Mouse (Mus musculus) MEL (cell line): ENCODE measurements around the gene Fscn2. TPM values are rescaled to one million over a fixed set of nuclear protein-coding genes. Genes with fewer than 3 reads are reported as not detected.

Experiments used
- DNase-seq: peaks from one replicate; pipeline ENCODE4 v3.0.0; 2011; ENCODE audit warnings: low read depth, low spot score
- H3K27ac ChIP-seq: 2 replicates; pipeline ENCODE4 v1.5.1; 2012; ENCODE audit warnings: low read depth, mild to moderate bottlenecking, control low read depth, low read length, moderate library complexity; ENCODE audit not compliant: control insufficient read depth
- H3K27me3 ChIP-seq, 2 experiments: fragments of 150-350 bp in 1 of 2; sonication (generic) in 1 of 2; 2 replicates each; pipeline ENCODE4 v1.6.1; 2012; ENCODE audit warnings: low read length in 2 of 2, mild to moderate bottlenecking in 2 of 2, improper control_type of control experiment in 1 of 2, moderate library complexity in 1 of 2; ENCODE audit not compliant: insufficient read depth in 2 of 2, control insufficient read depth in 1 of 2
- H3K36me3 ChIP-seq, 2 experiments: 2 replicates each; pipeline ENCODE4 v1.6.1; 2012 to 2014; ENCODE audit warnings: low read length in 2 of 2, improper control_type of control experiment in 1 of 2, inconsistent platforms in 1 of 2, mild to moderate bottlenecking in 1 of 2; ENCODE audit not compliant: insufficient read depth in 2 of 2, control insufficient read depth in 1 of 2
- H3K4me1 ChIP-seq, 2 experiments: fragments of 150-350 bp in 1 of 2; sonication (generic) in 1 of 2; 2 replicates each; pipeline ENCODE4 v1.6.1; 2012; ENCODE audit warnings: low read length in 2 of 2, improper control_type of control experiment in 1 of 2, mild to moderate bottlenecking in 1 of 2; ENCODE audit not compliant: insufficient read depth in 2 of 2, control insufficient read depth in 1 of 2
- H3K4me3 ChIP-seq, 2 experiments: fragments of 150-350 bp in 1 of 2; sonication (generic) in 1 of 2; 2 replicates each; pipeline ENCODE4 v1.5.1; 2012; ENCODE audit warnings: low read depth in 2 of 2, low read length in 2 of 2, mild to moderate bottlenecking in 2 of 2, moderate library complexity in 2 of 2, control low read depth in 1 of 2, improper control_type of control experiment in 1 of 2; ENCODE audit not compliant: control insufficient read depth in 1 of 2, insufficient read depth in 1 of 2
- H3K79me2 ChIP-seq: 2 replicates; pipeline ENCODE4 v1.6.1; 2012; ENCODE audit warnings: mild to moderate bottlenecking, low read length, moderate library complexity; ENCODE audit not compliant: control insufficient read depth, poor library complexity, insufficient read depth
- H3K9ac ChIP-seq: 2 replicates; pipeline ENCODE4 v1.6.1; 2012; ENCODE audit warnings: low read depth, mild to moderate bottlenecking, control low read depth, low read length, moderate library complexity; ENCODE audit not compliant: control insufficient read depth, poor library complexity, severe bottlenecking
- H3K9me3 ChIP-seq: fragments of 150-350 bp; sonication (generic); replicated peaks from 2 replicates; pipeline ENCODE4 v1.6.1; 2012; ENCODE audit warnings: mild to moderate bottlenecking, low read length, improper control_type of control experiment, moderate library complexity; ENCODE audit not compliant: insufficient read depth
- CHD2 ChIP-seq: IDR thresholded peaks from 2 replicates; pipeline ENCODE4 v1.6.1; 2011; ENCODE audit warnings: low read length, improper control_type of control experiment
- GABPA ChIP-seq: IDR thresholded peaks from 2 replicates; pipeline ENCODE4 v1.6.1; 2012; ENCODE audit warnings: low read depth, mild to moderate bottlenecking, inconsistent platforms, low read length, improper control_type of control experiment, moderate library complexity
- JUND ChIP-seq: IDR thresholded peaks from 2 replicates; pipeline ENCODE4 v1.6.1; 2011; ENCODE audit warnings: low read depth, mild to moderate bottlenecking, improper control_type of control experiment, low read length
- MAFK ChIP-seq: IDR thresholded peaks from 2 replicates; pipeline ENCODE4 v1.6.1; 2011; ENCODE audit warnings: low read depth, mild to moderate bottlenecking, low read length, improper control_type of control experiment, borderline replicate concordance
- MAZ ChIP-seq: IDR thresholded peaks from 2 replicates; pipeline ENCODE4 v1.6.1; 2012; ENCODE audit warnings: low read depth, mild to moderate bottlenecking, inconsistent platforms, low read length, improper control_type of control experiment
- MYB ChIP-seq: IDR thresholded peaks from 2 replicates; pipeline ENCODE4 v1.6.1; 2011; ENCODE audit warnings: mild to moderate bottlenecking, low read depth, low read length, improper control_type of control experiment
- MYC ChIP-seq: IDR thresholded peaks from 2 replicates; pipeline ENCODE4 v1.6.1; 2011; ENCODE audit warnings: low read depth, mild to moderate bottlenecking, low read length, improper control_type of control experiment, moderate library complexity
- NRF1 ChIP-seq: IDR thresholded peaks from 2 replicates; pipeline ENCODE4 v1.6.1; 2014; ENCODE audit warnings: low read depth, mild to moderate bottlenecking, inconsistent platforms, low read length, improper control_type of control experiment, moderate library complexity; ENCODE audit not compliant: poor library complexity, insufficient read depth, severe bottlenecking
- POLR2AphosphoS2 ChIP-seq: IDR thresholded peaks from 2 replicates; pipeline ENCODE4 v1.6.1; 2011; ENCODE audit warnings: low read length, improper control_type of control experiment
- POLR2AphosphoS5 ChIP-seq: IDR thresholded peaks from 2 replicates; pipeline ENCODE4 v1.6.1; 2012; ENCODE audit warnings: low read depth, borderline replicate concordance, mild to moderate bottlenecking, inconsistent platforms, low read length, moderate library complexity, mixed read lengths
- RCOR1 ChIP-seq: IDR thresholded peaks from 2 replicates; pipeline ENCODE4 v1.6.1; 2012; ENCODE audit warnings: low read depth, mild to moderate bottlenecking, inconsistent platforms, low read length, improper control_type of control experiment
- TCF12 ChIP-seq: IDR thresholded peaks from 2 replicates; pipeline ENCODE4 v1.6.1; 2014; ENCODE audit warnings: low read depth, mild to moderate bottlenecking, inconsistent platforms, low read length, improper control_type of control experiment, moderate library complexity
- UBTF ChIP-seq: IDR thresholded peaks from 2 replicates; pipeline ENCODE4 v1.6.1; 2012; ENCODE audit warnings: low read depth, mild to moderate bottlenecking, inconsistent platforms, low read length, improper control_type of control experiment, moderate library complexity, borderline replicate concordance; ENCODE audit not compliant: insufficient read depth
- USF1 ChIP-seq: IDR thresholded peaks from 2 replicates; pipeline ENCODE4 v1.6.1; 2014; ENCODE audit warnings: low read depth, mild to moderate bottlenecking, inconsistent platforms, low read length, improper control_type of control experiment, moderate library complexity
- USF2 ChIP-seq, 2 experiments: IDR thresholded peaks; 2 replicates each; pipeline ENCODE4 v1.6.1; 2011 to 2012; ENCODE audit warnings: improper control_type of control experiment in 2 of 2, low read length in 2 of 2, borderline replicate concordance in 1 of 2, inconsistent platforms in 1 of 2, low read depth in 1 of 2, mild to moderate bottlenecking in 1 of 2; ENCODE audit not compliant: insufficient read depth in 1 of 2
- ZKSCAN1 ChIP-seq: IDR thresholded peaks from 2 replicates; pipeline ENCODE4 v1.6.1; 2012; ENCODE audit warnings: low read depth, mild to moderate bottlenecking, inconsistent platforms, low read length, improper control_type of control experiment, moderate library complexity
- polyA plus RNA-seq, 2 experiments: library from polyadenylated mRNA; stranded (reverse) in 1 of 2; unstranded in 1 of 2; fragments of >175 nt in 1 of 2; fragments of >200 nt in 1 of 2; gene quantifications; 2 replicates each; pipeline versions ENCODE4 v1.2.1 to v1.2.4; 2012; ENCODE audit warnings: low replicate concordance in 2 of 2, low read depth in 1 of 2; ENCODE audit not compliant: insufficient read length in 2 of 2, insufficient read depth in 1 of 2, missing spikeins in 1 of 2
- total RNA-seq: library from RNA; depleted of rRNA; stranded (reverse); fragments of 300-350 nt; gene quantifications from 2 replicates; pipeline ENCODE4 v1.2.3, GENCODE M21; 2012

Gene Fscn2
- total and polyA plus RNA-seq, 3 experiments, result 0.61 to 0.62 TPM; not detected in 1

GRCm38 (mm10) chr11:120387157-120387556 is 25.8 kb downstream of the Fscn2 start:
- Histone ChIP-seq H3K36me3 (peaks cover 3 to 31% of the 10 kb centered on the region in 2 experiments; a peak in 3 of 4 replicates), H3K27ac (no peak overlapping the region), H3K9ac (no peak overlapping the region), H3K79me2 (no peaks in the 10 kb centered on the region), H3K4me1 (no peaks in the 10 kb centered on the region), H3K9me3 (no peaks in the 10 kb centered on the region), H3K27me3 (no peaks in the 10 kb centered on the region), H3K4me3 (no peak overlapping the region)
- peak; percentile 50 for DNase-seq
- no peak for TF ChIP-seq POLR2AphosphoS2
- peak; percentile 86 for TF ChIP-seq GABPA
- TF ChIP-seq MAFK, result peak; percentile 84

DNA sequence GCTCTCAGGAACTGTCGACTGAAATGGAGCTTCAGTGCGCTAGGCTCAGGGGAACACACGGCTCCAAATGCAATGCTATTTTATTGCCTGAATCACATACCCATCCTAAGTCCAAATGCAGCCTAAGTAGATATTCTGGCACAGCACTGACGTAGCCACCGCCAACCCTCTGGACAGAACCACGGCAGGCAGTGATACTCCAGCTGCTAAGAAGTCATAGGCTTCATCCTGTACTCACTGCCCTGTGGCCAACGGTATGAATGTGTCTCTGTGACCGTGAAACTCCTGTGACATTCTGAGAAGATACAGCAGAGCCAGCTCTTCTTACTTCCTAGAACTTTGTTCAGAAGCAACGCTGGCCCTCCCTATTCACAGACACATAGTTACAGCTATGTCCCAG is 27.2 kb downstream of the Fscn2 start:
- DNase-seq, result no peak
- H3K9me3 ChIP-seq, result no peaks in the 10 kb centered on the region
- H3K27me3 ChIP-seq, result no peaks in the 10 kb centered on the region
- H3K9ac ChIP-seq, result no peak overlapping the region
- H3K36me3 ChIP-seq, result peaks cover 3 to 33% of the 10 kb centered on the region in 2 experiments; a peak in 3 of 4 replicates
- H3K27ac ChIP-seq, result no peak overlapping the region
- TF ChIP-seq CHD2 (no peak), USF2 (IDR thresholded peaks at IDR 0.05; ENCODE audit: borderline replicate concordance in 1 of 2, insufficient read depth in 1 of 2, low read depth in 1 of 2, low read length in 2 of 2) (no peak), MAZ (no peak), UBTF (no peak), POLR2AphosphoS2 (no peak), NRF1 (no peak), ZKSCAN1 (no peak), MYB (no peak), MAFK (no peak), MYC (no peak)
- H3K79me2 ChIP-seq, result no peaks in the 10 kb centered on the region
- no peaks in the 10 kb centered on the region for H3K4me1 ChIP-seq
- no peak overlapping the region for H3K4me3 ChIP-seq

GRCm38 (mm10) chr11:120395661-120396060 is 34.3 kb downstream of the Fscn2 start:
- Histone ChIP-seq H3K9ac (no peak overlapping the region), H3K4me1 (peaks cover 7 to 16% of the 10 kb centered on the region in 2 experiments; a peak in 3 of 4 replicates)
- TF ChIP-seq JUND (no peak), POLR2AphosphoS5 (0 out of 2 replicates have a peak, but pooled peaks have one; percentile 51), RCOR1 (no peak), TCF12 (no peak), USF1 (no peak), MAZ (no peak)
- TF ChIP-seq, all 39 proteins: peak for 1
- Histone ChIP-seq H3K36me3 (peaks cover 21 to 50% of the 10 kb centered on the region in 2 experiments), H3K4me3 (no peak overlapping the region), H3K9me3 (no peaks in the 10 kb centered on the region), H3K79me2 (peaks cover 2% of the 10 kb centered on the region), H3K27me3 (no peaks in the 10 kb centered on the region), H3K27ac (no peak overlapping the region)
- no peak for DNase-seq
